Mouse (Mus musculus) heart, adult 2 months (tissue): ENCODE measurements around the gene Sgta.

Experiments
- CTCF ChIP-seq: fragments of 200-600 bp; IDR thresholded peaks from 2 replicates; pipeline ENCODE4 v1.8.1; 2022; ENCODE audit warnings: antibody characterized with exemption, mild to moderate bottlenecking, moderate library complexity
- EP300 ChIP-seq: fragments of 200-500 bp; IDR thresholded peaks from 2 replicates; pipeline ENCODE4 v1.6.1; 2011; ENCODE audit warnings: low read depth, low read length, control low read depth; ENCODE audit not compliant: insufficient read depth

GRCm38 (mm10) chr10:81018326-81018725 is 41.7 kb downstream of the Sgta start:
- TF ChIP-seq CTCF, result no peak
- no peak for TF ChIP-seq EP300
